Comparison of ENCODE assay signal across 18 mouse cellular contexts in the genomic region with DNA sequence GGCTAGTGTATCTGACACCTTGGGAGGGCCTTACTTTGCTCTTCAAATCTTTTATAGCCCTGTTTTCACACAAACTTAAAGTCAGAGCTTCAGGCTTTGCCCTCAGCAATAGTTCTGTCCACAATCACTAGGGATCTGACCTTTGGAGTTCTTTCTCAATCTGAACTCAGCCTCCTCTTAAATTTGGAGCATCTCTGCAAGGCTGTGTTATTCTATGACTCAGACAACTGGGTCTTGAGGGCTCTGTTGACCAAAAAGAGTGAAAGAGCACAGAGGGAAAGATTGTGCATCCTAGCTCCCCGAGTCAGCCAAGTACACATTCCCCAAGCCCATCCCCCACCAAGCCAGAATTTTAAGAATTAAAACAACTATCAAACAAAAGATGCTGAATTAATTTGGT. TPM values are rescaled to one million over a fixed set of nuclear protein-coding genes. Genes with fewer than 3 reads are reported as not detected.
"Had no signal": no experiment of that assay in that cellular context is flagged by ENCODE, and none has a peak within 500 bp of the region (broad histone marks: within the 10 kb centered on the region; RNA-seq: fewer than 3 reads in every experiment).

No protein-coding gene starts in this region.

- H3K27me3 ChIP-seq: neural tube, embryonic 15.5 days; stomach, embryonic 15.5 days had no signal

- H3K9ac ChIP-seq: neural tube, embryonic 15.5 days; stomach, embryonic 15.5 days had no signal

- H3K27ac ChIP-seq: neural tube, embryonic 15.5 days; stomach, embryonic 15.5 days; stomach, postnatal 0 days had no signal

- H3K4me3 ChIP-seq: neural tube, embryonic 15.5 days; stomach, embryonic 15.5 days had no signal

- H3K9me3 ChIP-seq: neural tube, embryonic 15.5 days; stomach, embryonic 15.5 days had no signal

- DNase-seq: retina, postnatal 1 day; right cerebral cortex, adult 18-20 months; right cerebral cortex, postnatal 14 days; right cerebral cortex, postnatal 25 days; right cerebral cortex, postnatal 4 days; spleen, adult 18-20 months; thymus, adult 18-20 months; thymus, adult 2 months; thymus, postnatal 14 days; thymus, postnatal 25 days; thymus, postnatal 36 days; thymus, postnatal 4 days had no signal

- H3K36me3 ChIP-seq: neural tube, embryonic 15.5 days; stomach, embryonic 15.5 days had no signal

- H3K4me1 ChIP-seq: neural tube, embryonic 15.5 days; stomach, embryonic 15.5 days had no signal

- H3K4me2 ChIP-seq: neural tube, embryonic 15.5 days; stomach, embryonic 15.5 days had no signal

RNA-seq across cellular contexts. Expression of a gene that starts 37.7 kb away (rescaled TPM):
- total RNA-seq: neutrophil, adult 5-6 weeks had no signal
- polyA plus RNA-seq: small intestine, adult 2 months; testis, adult 2 months had no signal
